Mouse (Mus musculus): Measurements from ENCODE around the gene Mpc1.

DNA sequence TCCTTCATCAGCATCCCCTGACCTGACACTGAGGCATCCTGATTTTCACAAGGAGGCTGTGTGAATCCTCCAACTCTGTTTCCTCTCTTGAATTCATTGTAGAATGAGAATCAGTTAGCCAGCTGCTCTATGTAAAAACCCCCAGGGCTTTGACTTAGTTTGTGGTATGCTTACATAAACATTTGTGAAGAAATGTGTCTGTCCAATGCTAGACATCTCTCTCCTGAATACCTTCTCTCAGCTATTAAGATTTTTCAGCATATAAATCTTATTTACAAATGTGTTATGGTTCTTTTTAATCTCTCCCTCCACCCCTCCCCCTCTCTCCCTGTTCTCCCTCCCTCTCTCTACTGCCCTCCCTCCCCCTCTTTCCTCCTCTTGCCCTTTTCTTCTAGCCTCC lies 28.4 kb upstream of the Mpc1 start:
- TF ChIP-seq CTCF (IDR thresholded peaks at IDR 0.05; ENCODE audit: low read depth) (no peak), EP300 (IDR thresholded peaks at IDR 0.05; ENCODE audit: low read depth) (no peak)
